Mouse (Mus musculus) lung, embryonic 14.5 days (tissue): Measurements from ENCODE around the gene Ppp1r21. TPM values are rescaled to one million over a fixed set of nuclear protein-coding genes. Genes with fewer than 3 reads are reported as not detected.
A peak's percentile ranks its signal among the peaks of the same experiment; 100 is the strongest.

ENCODE experiments used
- ATAC-seq: fragments of 200-750 bp; cut with Nextera tagmentation; 2 replicates; pipeline ENCODE4 v1.8.0; 2017; ENCODE audit warnings: mild to moderate bottlenecking, moderate TSS enrichment, moderate library complexity; ENCODE audit not compliant: insufficient read depth
- DNase-seq: peaks from one replicate; pipeline ENCODE4 v3.0.0-alpha.2; 2015
- H3K27ac ChIP-seq: fragments of 300-500 bp; sonication (generic); 2 replicates; pipeline ENCODE4 v1.5.1; 2014; ENCODE audit warnings: low read depth, mild to moderate bottlenecking, moderate library complexity
- H3K27me3 ChIP-seq: fragments of 300-500 bp; sonication (generic); 2 replicates; pipeline ENCODE4 v1.6.1; 2014; ENCODE audit warnings: low read length, control low read depth; ENCODE audit not compliant: insufficient read depth
- H3K36me3 ChIP-seq: fragments of 300-500 bp; sonication (generic); 2 replicates; pipeline ENCODE4 v1.6.1; 2014; ENCODE audit warnings: control low read depth; ENCODE audit not compliant: insufficient read depth
- H3K4me1 ChIP-seq: fragments of 300-500 bp; sonication (generic); 2 replicates; pipeline ENCODE4 v1.6.1; 2014; ENCODE audit warnings: antibody characterized with exemption, control low read depth; ENCODE audit not compliant: insufficient read depth
- H3K4me2 ChIP-seq: fragments of 300-500 bp; sonication (generic); 2 replicates; pipeline ENCODE4 v1.6.1; 2014; ENCODE audit warnings: mild to moderate bottlenecking
- H3K4me3 ChIP-seq: fragments of 300-500 bp; sonication (generic); 2 replicates; pipeline ENCODE4 v1.5.1; 2014; ENCODE audit warnings: low read depth, low read length
- H3K9ac ChIP-seq: fragments of 300-500 bp; sonication (generic); 2 replicates; pipeline ENCODE4 v1.6.1; 2014
- H3K9me3 ChIP-seq: fragments of 300-500 bp; sonication (generic); 2 replicates; pipeline ENCODE4 v1.6.1; 2016; ENCODE audit warnings: low read depth, low read length, control low read depth
- CTCF ChIP-seq: IDR thresholded peaks from 2 replicates; pipeline ENCODE4 v1.5.1; 2016; ENCODE audit warnings: antibody characterized with exemption, low read depth
- WGBS: fragments of 180-500 bp; shearing (Covaris S2); extraction: QIAGEN DNeasy Blood & Tissue Kit; methylation state at CpG from one replicate; pipeline ENCODE4 v1.1.7; 2014; 5-methylcytosine and 5-hydroxymethylcytosine counted together
- polyA plus RNA-seq: library from polyadenylated mRNA; unstranded; fragments of >200 nt; fragmentation: Nextera tagmentation; extraction: Ambion mirVana; gene quantifications from 2 replicates; pipeline ENCODE4 v1.2.1, GENCODE M21; 2014

Gene Ppp1r21
- polyA plus RNA-seq, 1 experiment from 2014 or later = 26.4 TPM

DNA sequence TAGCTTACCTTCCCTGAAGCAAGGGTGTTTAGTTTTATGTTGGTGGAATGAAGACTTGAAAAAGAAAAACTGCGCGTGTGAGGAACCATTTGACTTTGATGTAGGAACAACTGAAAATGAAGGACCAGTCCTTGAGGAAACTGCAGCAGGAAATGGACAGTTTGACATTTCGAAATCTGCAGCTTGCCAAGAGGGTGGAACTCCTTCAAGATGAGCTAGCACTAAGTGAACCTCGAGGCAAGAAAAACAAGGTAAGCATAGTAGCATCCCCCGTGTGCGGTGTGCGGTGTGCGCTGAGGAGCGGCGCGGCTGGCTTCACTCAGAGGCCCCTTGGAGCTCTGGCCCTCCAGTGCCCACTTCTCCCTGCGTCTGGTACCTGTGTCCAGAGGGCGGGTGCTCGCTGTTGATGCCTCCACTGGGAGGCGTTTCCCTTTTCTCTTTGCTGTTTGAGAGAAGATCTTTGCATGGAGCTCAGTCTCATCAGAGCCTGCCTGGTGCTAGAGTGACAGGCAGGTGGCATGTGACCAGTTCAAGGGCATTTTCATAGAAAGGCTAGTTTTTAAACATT lies 15.4 kb downstream of the Ppp1r21 start:
- Histone ChIP-seq H3K36me3 (peaks cover 30% of the 10 kb centered on the region), H3K9ac (no peak overlapping the region)
- ATAC-seq = no peak

DNA sequence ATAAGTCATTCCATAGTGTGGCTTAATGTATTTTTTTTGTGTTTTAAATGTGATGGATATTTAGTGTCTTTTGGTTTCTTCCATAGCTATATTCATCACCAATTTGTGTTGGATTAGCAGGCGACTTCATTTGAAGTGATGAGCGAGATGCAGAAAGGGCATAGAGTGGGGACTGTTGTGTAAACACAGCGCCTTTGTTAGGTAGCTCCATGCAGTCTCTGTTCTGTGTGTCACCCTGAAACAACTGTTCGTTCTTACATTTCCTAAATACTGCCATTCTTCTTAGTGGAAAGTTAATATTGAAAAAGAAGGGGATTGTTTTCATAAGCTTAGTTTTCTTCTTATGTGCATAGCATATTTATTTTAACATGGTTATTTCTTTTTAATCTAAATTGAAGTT lies 16.8 kb downstream of the Ppp1r21 start:
- no peak for DNase-seq
- H3K9ac ChIP-seq = no peak overlapping the region
- TF ChIP-seq CTCF = no peak
- no peaks in the 10 kb centered on the region for H3K27me3 ChIP-seq
- H3K27ac ChIP-seq = no peak overlapping the region
- no peaks in the 10 kb centered on the region for H3K9me3 ChIP-seq
- no peak for ATAC-seq
- H3K4me2 ChIP-seq = no peak overlapping the region
- no peak overlapping the region for H3K4me3 ChIP-seq
- no peaks in the 10 kb centered on the region for H3K4me1 ChIP-seq
- H3K36me3 ChIP-seq = peaks cover 34% of the 10 kb centered on the region
- WGBS = 87% methylated on average over 4 of the region's 4 CpGs

More for the DNA sequence above, 15.4 kb downstream of the Ppp1r21 start:
- DNase-seq = no peak
- TF ChIP-seq CTCF = no peak
- Histone ChIP-seq H3K4me1 (no peaks in the 10 kb centered on the region), H3K4me2 (no peak overlapping the region), H3K9me3 (no peaks in the 10 kb centered on the region), H3K27ac (no peak overlapping the region), H3K27me3 (no peaks in the 10 kb centered on the region), H3K4me3 (no peak overlapping the region)
- 81% methylated on average over 15 of the region's 15 CpGs for WGBS

DNA sequence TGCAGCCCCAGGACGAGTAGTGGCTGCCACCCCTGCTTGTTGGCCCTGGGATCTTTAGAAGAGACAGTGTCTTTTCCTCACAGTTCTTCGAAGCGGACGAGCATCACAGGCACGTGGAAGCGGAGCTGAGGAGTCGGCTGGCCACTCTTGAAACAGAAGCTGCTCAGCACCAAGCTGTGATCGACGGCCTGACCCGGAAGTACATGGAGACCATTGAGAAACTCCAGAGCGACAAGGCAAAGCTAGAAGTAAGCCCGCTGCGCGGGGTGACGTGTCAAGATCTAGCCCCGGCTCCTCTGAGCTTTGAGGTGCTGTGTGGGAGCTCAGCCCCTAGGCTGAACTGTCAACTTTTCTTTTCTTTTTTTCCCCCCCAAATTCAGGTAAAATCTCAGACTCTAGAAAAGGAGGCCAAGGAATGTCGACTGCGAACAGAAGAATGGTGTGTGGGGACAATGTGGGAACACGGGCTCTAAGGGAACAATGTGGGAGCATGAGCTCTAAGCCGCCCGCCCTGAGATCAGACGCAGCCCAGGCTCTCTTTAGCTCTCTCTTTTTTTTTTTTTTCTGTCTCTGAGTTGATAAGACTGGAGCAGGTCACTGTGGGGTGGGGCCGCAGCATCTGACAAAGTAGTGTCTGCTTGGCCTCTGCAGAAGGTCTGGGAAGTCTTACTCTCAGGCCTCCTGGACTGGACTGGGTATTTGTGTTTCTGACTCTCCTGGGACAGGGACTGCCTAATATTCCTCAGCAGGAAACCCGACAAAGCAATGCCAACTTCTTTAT lies 19.7 kb downstream of the Ppp1r21 start:
- Histone ChIP-seq H3K4me3 (no peak overlapping the region), H3K36me3 (peaks cover 27% of the 10 kb centered on the region), H3K4me1 (no peaks in the 10 kb centered on the region), H3K27me3 (no peaks in the 10 kb centered on the region), H3K4me2 (no peak overlapping the region), H3K9ac (no peak overlapping the region), H3K27ac (no peak overlapping the region), H3K9me3 (no peaks in the 10 kb centered on the region)
- no peak for ATAC-seq
- no peak for TF ChIP-seq CTCF
- DNase-seq = no peak
- WGBS = 75% methylated on average over 24 of the region's 24 CpGs

DNA sequence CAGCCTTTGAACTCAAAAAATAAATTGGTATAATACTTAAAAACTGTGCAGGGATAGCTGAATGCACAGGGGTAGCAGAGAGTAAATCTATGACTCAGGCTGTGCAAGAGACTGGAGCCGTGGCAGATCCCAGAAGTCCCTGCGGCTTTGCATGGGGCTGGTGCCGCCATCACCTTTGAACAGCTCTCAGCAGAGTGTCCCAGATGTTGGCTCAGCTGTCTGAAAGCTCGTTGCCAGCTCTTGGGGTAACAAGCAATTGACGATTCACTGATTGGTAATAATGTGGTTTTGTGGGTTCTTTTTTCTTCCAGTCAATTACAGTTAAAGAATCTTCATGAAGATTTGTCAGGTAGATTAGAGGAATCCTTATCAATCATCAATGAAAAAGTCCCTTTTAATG lies 20.4 kb downstream of the Ppp1r21 start:
- peaks cover 30% of the 10 kb centered on the region for H3K36me3 ChIP-seq
- no peaks in the 10 kb centered on the region for H3K4me1 ChIP-seq
- no peak overlapping the region for H3K4me3 ChIP-seq
- TF ChIP-seq CTCF = no peak
- DNase-seq (no peak), ATAC-seq (no peak)
- no peak overlapping the region for H3K4me2 ChIP-seq
- no peak overlapping the region for H3K27ac ChIP-seq
- H3K9ac ChIP-seq = no peak overlapping the region
- no peaks in the 10 kb centered on the region for H3K9me3 ChIP-seq
- no peaks in the 10 kb centered on the region for H3K27me3 ChIP-seq
- WGBS = 69% methylated on average over 5 of the region's 5 CpGs

DNA sequence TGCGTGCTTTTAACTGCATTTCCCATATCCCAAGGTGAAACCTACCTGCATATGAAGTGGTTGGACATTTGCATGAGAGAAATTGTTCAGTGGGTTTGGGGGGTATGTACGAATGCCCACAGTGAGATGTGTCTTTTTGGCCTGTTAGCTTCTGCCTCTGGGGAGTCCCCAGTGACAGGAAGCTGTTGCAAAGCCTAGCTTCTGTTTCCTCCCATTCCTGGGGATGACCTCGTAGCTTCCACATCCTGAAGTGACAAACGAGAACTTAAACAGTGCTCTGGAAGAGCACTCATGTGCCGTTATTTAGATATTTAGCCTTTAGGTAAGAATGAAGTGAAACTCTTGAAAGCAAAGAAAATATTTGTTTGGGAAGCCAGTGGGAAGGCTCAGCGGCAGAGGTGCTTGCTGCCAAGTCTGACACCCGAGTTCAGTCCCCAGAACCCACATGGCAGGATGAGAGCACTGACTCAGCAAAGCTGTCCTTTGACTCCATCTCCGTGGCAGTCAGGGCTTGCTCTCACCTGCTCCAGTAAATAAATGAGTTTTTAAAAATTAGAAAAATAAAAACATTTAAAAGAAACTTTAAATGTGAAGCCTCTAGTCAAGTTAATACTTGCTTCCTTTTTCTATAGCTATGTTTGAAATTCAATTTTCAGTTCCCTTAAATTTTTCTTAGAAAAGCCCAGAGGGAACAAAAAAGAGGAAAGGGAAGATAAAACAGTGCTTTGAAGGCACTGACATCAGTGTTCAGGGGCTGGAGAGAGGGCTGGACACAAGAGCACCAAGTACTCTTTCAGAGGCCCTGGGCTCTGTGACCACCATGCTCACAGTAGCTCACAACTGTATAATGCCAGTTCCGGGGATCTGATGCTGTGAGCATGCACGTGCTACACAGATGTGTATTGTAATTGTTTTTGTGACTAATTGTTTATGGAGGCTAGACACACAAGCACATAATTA lies 21.3 kb downstream of the Ppp1r21 start:
- Histone ChIP-seq H3K4me1 (no peaks in the 10 kb centered on the region), H3K9ac (no peak overlapping the region), H3K36me3 (peaks cover 34% of the 10 kb centered on the region), H3K4me3 (no peak overlapping the region), H3K27ac (no peak overlapping the region), H3K4me2 (no peak overlapping the region), H3K27me3 (no peaks in the 10 kb centered on the region), H3K9me3 (no peaks in the 10 kb centered on the region)
- DNase-seq = peak; percentile 30
- 37% methylated on average over 10 of the region's 10 CpGs for WGBS
- no peak for TF ChIP-seq CTCF
- no peak for ATAC-seq

DNA sequence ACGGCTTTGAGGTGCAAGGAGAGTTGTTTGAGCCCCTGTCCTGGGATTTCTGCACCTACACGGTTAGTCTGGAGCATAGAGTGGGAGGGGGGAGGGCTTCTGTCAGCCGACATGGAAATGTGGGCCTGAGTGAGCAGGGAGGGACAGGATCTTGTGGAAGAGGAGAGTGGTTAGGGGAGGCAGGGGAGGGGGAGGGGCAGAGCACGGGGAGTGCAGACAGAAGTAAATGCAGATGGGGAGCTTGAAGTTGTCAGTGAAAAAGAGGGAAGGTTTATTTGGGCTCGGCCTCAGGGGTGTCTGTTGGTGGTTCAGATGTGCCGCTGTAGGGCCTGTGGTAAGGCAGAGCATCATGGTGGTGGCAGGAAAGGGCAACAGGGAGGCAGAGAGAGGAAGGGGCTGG lies 22.6 kb downstream of the Ppp1r21 start:
- no peak for TF ChIP-seq CTCF
- H3K27ac ChIP-seq = no peak overlapping the region
- H3K27me3 ChIP-seq = no peaks in the 10 kb centered on the region
- no peak overlapping the region for H3K9ac ChIP-seq
- H3K4me1 ChIP-seq = no peaks in the 10 kb centered on the region
- no peak for DNase-seq
- no peak overlapping the region for H3K4me3 ChIP-seq
- H3K4me2 ChIP-seq = no peak overlapping the region
- WGBS = 18% methylated on average over 6 of the region's 6 CpGs
- ATAC-seq = peak; percentile 3; the same call in 1 of the 2 replicates
- no peaks in the 10 kb centered on the region for H3K9me3 ChIP-seq
- H3K36me3 ChIP-seq = peaks cover 44% of the 10 kb centered on the region
